Mouse (Mus musculus) cerebellum, adult 9-11 months (tissue): ENCODE measurements around the gene Prss48.

Source experiments
- DNase-seq: peaks from one replicate; pipeline ENCODE4 v3.0.0; 2022

The Prss48 gene

DNA sequence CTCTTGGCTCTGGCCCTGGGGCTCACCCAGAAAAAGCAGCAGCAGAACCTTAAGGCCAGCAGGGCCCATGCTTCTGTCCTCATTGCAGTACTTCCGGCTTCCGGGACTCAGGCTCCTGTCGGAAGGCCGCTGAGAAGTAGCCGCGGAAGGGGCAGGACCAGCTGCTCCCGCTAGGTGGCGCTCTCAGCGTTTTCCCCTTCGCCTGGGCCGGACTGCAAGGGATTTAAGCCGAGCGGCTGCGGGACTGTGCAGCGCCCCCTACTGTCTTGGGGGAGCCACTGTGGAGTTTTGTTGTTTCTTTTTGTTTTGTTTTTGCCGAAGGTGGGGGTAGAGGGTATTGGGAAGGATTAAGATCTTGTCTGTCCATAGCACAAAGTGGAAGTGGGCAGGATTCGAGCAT, at the start of gene Prss48:
Prss48 (minus strand) TSS at position 69 of the 400 bp plus-strand sequence.
- no peak for DNase-seq

DNA sequence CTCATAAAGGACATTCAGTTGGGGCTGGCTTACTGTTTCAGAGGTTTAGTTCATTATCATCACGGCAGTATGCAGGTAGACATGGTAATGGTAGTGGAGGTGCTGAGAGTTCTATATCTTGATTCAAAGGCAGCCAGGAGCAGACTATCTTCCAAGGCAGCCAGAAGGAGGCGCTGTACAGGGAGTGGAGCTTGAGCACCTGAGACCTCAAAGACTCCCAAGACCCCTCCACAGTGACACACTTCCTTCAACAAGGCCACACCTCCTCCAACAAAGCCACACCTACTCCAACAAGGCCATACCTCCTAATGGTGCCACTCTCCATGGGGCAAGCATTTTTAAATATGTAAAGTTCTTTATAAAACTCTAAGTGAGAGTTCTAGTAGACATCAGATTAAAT, 46.8 kb upstream of the Prss48 start:
- no peak for DNase-seq

DNA sequence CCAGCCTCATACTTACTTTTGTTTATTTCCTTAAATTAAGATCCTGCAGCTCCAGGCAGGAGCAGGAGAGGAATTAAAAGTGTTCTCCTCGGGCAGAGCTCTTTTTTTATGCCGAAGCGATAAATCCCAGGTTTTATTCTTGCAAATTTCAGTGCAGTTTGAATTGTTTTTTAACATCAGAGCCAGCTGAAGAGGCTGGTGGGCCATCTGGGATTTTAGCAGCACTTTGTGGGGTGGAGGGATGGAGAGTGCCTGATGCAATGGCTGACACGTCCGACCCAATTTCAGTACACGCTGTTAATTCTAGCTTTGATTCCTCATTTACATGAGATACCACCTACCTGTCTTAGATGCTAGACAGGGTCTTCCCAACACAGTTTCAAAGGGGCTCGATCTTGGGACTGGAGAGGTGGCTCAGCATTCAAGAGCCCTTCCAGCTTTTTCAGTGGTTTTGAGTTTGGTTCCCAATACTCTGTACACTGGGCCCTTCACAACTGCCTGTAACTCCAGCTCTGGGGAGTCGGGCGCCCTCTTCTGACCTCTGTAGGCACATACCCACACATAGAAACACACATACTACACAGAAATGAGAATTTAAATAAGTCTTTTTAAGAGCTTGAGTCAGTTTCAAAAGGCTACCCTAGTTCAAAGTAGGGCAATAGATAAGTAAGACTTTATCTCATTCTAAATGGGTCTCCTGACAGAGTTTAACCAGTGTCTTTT, 45.6 kb upstream of the Prss48 start:
- DNase-seq, result no peak

- no peak for DNase-seq
These were observed 38.3 kb upstream of the Prss48 start for GRCm38 (mm10) chr3:86040286-86041201.

DNA sequence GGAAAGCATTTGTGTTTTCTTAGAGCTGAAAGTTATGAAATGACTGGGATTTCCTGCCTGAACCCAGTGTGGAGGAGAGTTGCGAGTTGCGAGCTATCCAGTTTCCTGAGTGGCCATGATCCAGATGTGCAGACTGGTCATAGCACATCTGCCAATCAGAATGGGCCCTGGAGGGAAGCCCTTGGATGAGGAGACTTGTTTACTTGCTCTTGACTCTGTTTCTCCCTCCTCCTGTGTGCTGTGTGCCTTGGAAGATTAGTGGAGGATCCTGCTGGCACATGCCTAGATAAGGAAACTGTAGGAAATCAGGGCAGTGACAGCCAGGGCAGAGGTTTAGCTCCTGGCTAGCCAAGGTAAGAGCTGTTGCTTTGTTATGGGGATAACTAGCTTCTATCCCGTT, 36.4 kb upstream of the Prss48 start:
- no peak for DNase-seq

- no peak for DNase-seq
These were observed 35.7 kb upstream of the Prss48 start for GRCm38 (mm10) chr3:86037926-86038484.

GRCm38 (mm10) chr3:86033455-86034090, 31.3 kb upstream of the Prss48 start:
- DNase-seq, result no peak

DNA sequence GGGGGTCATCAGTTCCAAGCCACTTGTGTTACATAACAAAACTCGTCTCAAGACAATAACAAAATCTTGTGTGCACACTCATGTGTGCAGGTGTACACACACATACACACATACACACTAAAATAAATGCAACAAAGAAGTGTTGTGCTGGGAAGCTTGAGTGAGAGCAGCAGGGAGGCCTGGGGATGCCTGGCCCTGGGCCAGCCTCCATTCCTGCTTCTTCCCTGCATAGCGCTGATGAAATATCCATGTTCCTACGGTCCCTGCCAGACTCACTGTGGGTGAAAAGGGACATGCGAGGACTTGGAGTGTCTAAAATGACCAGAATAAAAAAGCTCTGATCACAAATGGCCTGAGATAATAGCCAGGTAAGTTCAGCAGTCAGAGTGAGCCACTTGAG, 28.3 kb upstream of the Prss48 start:
- DNase-seq, result peak; percentile 42

- DNase-seq, result no peak
These were observed 26.5 kb upstream of the Prss48 start for GRCm38 (mm10) chr3:86028658-86029375.

- DNase-seq, result no peak
These were observed 23.2 kb upstream of the Prss48 start for GRCm38 (mm10) chr3:86025341-86026137.

DNA sequence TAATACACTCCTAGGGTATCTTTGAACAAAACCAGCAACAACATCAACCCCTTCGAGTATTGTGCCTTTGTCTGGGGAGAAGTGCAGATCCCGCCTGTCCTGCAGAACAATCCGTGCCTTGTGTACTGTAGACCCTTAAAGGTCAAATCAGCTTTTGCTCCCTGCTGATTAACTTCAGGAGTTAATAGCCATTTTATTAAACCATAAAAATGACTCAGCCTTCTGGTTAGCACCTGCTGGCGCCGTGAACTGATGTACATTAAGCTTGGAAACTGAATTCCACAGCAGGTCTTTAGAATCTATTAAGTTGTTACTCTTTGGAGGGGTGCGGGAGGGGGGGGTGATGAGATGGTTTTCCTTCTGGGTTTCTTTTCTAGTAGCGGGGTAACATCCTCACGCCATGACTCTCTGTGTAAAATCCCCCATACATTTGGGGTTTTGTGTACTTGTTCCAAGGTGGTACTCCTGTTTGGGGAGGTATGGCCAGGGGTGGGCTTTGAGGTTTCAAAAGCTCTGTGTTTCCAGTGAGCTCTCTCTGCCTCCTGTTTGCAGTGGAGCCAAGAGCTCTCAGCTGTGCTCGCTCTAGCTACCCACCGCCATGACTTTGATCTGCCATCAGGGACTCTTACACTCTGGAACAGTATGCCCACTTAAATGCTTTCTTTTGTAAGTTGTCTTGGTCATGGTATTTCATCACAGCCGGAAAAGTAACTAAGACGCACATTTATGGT, 21.9 kb upstream of the Prss48 start:
- no peak for DNase-seq

DNA sequence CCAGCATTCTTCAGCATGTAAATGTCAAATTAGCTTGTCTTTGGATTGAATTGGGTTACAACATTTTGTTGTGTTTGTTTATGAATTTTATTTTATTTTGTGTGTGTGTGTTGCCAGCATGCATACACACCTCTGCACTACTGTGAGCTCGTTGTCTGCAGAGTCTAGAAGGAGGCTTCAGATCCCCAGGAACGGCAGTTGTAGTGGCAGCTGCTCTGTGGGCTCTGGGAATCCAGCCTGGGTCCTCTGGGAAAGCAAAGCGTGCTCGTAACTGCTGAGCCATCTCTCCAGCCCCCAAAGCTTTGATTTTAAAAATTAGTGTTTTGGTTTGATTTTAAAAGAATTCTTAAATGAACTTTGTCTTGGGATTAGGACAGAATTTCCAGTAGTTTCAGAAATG, 19.4 kb upstream of the Prss48 start:
- no peak for DNase-seq

GRCm38 (mm10) chr3:86020921-86021650, 18.8 kb upstream of the Prss48 start:
- DNase-seq, result no peak

- no peak for DNase-seq
These were observed 15.2 kb upstream of the Prss48 start for GRCm38 (mm10) chr3:86017484-86017883.

DNA sequence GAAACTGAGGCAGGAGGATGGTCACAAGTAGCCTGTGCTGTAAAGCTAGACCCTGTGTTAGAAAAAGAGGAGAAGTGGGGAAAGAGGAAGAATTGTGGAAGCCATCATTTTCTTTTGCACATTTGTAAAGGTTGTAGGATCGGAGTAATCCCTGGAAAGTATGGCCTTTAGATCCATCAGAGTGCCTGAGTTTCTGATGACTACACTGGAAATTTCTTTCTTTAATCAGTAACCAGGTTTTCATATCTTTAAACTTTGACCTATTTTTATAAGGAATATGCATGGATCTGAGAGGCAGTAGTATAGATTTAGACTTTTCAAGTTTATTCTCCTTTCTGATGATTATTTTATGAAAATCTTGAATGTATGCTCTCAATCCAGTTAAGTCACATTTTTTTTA, 14.7 kb upstream of the Prss48 start:
- no peak for DNase-seq

DNA sequence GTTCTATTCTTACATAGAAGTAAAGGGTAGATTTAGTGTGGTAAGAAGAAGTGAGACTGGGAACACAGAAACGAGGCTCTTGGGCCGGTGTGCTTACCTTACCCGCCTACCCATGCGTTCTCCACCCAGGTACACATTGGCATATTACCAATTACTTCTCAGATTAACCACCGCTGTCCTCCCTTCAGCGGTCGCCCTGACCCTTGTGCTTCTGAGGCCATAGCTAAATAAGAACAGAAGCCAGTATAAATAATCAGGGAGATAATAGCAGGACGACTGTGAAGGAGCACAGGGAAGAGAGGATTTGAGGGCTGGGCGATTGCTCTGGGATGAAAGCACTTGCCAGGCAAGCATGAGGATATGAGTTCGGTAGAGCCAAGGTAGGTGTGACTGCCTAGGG, 11.5 kb upstream of the Prss48 start:
- no peak for DNase-seq

- no peak for DNase-seq
These were observed 9.5 kb upstream of the Prss48 start for GRCm38 (mm10) chr3:86011833-86012232.

DNA sequence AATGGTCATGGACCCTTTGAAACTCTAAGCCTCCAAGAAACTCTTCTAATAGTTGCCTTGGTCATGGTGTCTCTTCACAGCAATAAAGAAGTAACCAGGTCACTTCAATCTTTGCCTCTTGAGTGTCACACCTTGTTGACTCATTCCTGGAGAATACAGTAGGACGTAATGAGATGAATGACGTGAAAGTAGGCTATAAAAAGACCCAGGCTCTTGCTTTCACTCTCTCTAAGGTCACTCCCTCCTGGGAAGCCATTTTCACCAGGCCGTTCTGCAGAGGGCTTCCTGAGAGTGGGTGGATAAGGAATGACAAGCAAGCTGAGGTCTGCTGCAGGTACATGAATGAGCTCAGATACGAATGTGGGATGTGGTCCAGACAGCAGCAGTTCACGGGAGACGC, 9.1 kb upstream of the Prss48 start:
- DNase-seq, result no peak

- no peak for DNase-seq
These were observed 8.3 kb upstream of the Prss48 start for GRCm38 (mm10) chr3:86010618-86011017.

- DNase-seq, result no peak
These were observed 2.5 kb upstream of the Prss48 start for GRCm38 (mm10) chr3:86004751-86005150.
